Mouse (Mus musculus) midbrain, postnatal 0 days (tissue): ENCODE results near the gene Gtpbp4. TPM values are rescaled to one million over a fixed set of nuclear protein-coding genes. Genes with fewer than 3 reads are reported as not detected.
"Not testable (repeated sequence)": the region's sequence is repeated elsewhere in the genome, so short reads cannot be mapped to it uniquely, and the experiment has no call there.

ENCODE experiments used
- ATAC-seq: fragments of 200-750 bp; cut with Nextera tagmentation; 2 replicates; pipeline ENCODE4 v1.8.0; 2017; ENCODE audit warnings: moderate number of reproducible peaks, mild to moderate bottlenecking, moderate TSS enrichment, moderate library complexity; ENCODE audit not compliant: low FRiP score
- DNase-seq: peaks from one replicate; pipeline ENCODE4 v3.0.0-alpha.2; 2015; ENCODE audit warnings: low spot score
- H3K27ac ChIP-seq: fragments of 300-500 bp; sonication (generic); 2 replicates; pipeline ENCODE4 v1.5.1; 2014; ENCODE audit warnings: low read depth, mild to moderate bottlenecking, low read length, mixed read lengths
- H3K27me3 ChIP-seq: fragments of 300-500 bp; sonication (generic); 2 replicates; pipeline ENCODE4 v1.6.1; 2014; ENCODE audit warnings: low read length, control low read depth, mixed read lengths; ENCODE audit not compliant: insufficient read depth
- H3K36me3 ChIP-seq: fragments of 300-500 bp; sonication (generic); 2 replicates; pipeline ENCODE4 v1.6.1; 2014; ENCODE audit warnings: low read length, control low read depth, mixed read lengths; ENCODE audit not compliant: insufficient read depth
- H3K4me1 ChIP-seq: fragments of 300-500 bp; sonication (generic); 2 replicates; pipeline ENCODE4 v1.6.1; 2014; ENCODE audit warnings: mild to moderate bottlenecking, control low read depth, antibody characterized with exemption, low read length, mixed read lengths; ENCODE audit not compliant: insufficient read depth
- H3K4me2 ChIP-seq: fragments of 300-500 bp; sonication (generic); 2 replicates; pipeline ENCODE4 v1.6.1; 2014; ENCODE audit warnings: low read depth, mild to moderate bottlenecking, low read length, mixed read lengths; ENCODE audit not compliant: poor library complexity, severe bottlenecking
- H3K4me3 ChIP-seq: fragments of 300-500 bp; sonication (generic); 2 replicates; pipeline ENCODE4 v1.5.1; 2014; ENCODE audit warnings: low read depth, mild to moderate bottlenecking, low read length, moderate library complexity
- H3K9ac ChIP-seq: fragments of 300-500 bp; sonication (generic); replicated peaks from 2 replicates; pipeline ENCODE4 v1.6.1; 2014; ENCODE audit warnings: mild to moderate bottlenecking, low read length, moderate library complexity, mixed read lengths; ENCODE audit not compliant: poor library complexity, severe bottlenecking
- H3K9me3 ChIP-seq: fragments of 300-500 bp; sonication (generic); 2 replicates; pipeline ENCODE4 v1.6.1; 2016; ENCODE audit warnings: low read length, control low read depth
- CTCF ChIP-seq: IDR thresholded peaks from 2 replicates; pipeline ENCODE4 v1.5.1; 2016; ENCODE audit warnings: antibody characterized with exemption, mild to moderate bottlenecking
- WGBS: fragments of 180-500 bp; shearing (Covaris S2); extraction: QIAGEN DNeasy Blood & Tissue Kit; methylation state at CpG from one replicate; pipeline ENCODE4 v1.1.7; 2014; 5-methylcytosine and 5-hydroxymethylcytosine counted together
- polyA plus RNA-seq: library from polyadenylated mRNA; unstranded; fragments of >200 nt; fragmentation: Nextera tagmentation; extraction: Ambion mirVana; gene quantifications from 2 replicates; pipeline ENCODE4 v1.2.1, GENCODE M21; 2015
- total RNA-seq: library from RNA; depleted of rRNA; stranded (reverse); fragments of >200 nt; gene quantifications from 2 replicates; pipeline ENCODE4 v1.2.3, GENCODE M21; 2014

The Gtpbp4 gene
- total and polyA plus RNA-seq, 2 experiments from 2014 or later = 12.1 to 48.7 TPM

GRCm38 (mm10) chr13:8995159-8995989, 509 bp downstream of the Gtpbp4 start:
- no peaks in the 10 kb centered on the region for H3K9me3 ChIP-seq
- ATAC-seq = peak; percentile 79
- H3K27ac ChIP-seq = peak overlapping the region; percentile 65
- H3K4me3 ChIP-seq = peak overlapping the region; percentile 95
- no peaks in the 10 kb centered on the region for H3K27me3 ChIP-seq
- DNase-seq = peak; percentile 58
- peak overlapping the region; percentile 96 for H3K9ac ChIP-seq
- H3K4me2 ChIP-seq = peak overlapping the region; percentile 79
- H3K36me3 ChIP-seq = peaks cover 7% of the 10 kb centered on the region; the same call in 1 of the 2 replicates
- H3K4me1 ChIP-seq = peaks cover 5% of the 10 kb centered on the region; the same call in 1 of the 2 replicates
- TF ChIP-seq CTCF = no peak
- WGBS = 5% methylated on average over 32 of the region's 33 CpGs

DNA sequence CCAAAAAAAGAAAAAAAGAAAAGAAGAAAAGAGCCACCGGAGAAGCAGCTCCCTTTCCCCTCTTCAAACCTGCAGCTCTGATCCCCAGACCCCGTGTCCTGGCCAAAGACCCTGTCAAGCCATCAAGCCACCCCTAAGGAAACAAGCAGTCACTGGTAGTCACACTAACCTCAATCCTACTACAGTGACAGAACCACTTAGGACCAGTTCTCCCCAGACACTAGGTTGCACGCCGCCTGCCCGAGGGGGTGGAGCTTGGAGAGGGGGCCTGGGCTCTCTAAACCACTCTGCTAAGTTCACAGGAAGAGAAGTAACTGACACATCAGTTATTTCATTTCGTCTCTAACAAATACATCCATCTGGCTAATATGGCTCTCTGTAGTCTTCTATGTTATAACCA, 3.7 kb downstream of the Gtpbp4 start:
- 93% methylated on average over 6 of the region's 6 CpGs for WGBS
- H3K27ac ChIP-seq = no peak overlapping the region
- H3K4me3 ChIP-seq = no peak overlapping the region
- H3K36me3 ChIP-seq = peaks cover 27% of the 10 kb centered on the region
- TF ChIP-seq CTCF = no peak
- H3K4me1 ChIP-seq = peaks cover 5% of the 10 kb centered on the region; the same call in 1 of the 2 replicates
- no peaks in the 10 kb centered on the region for H3K9me3 ChIP-seq
- H3K9ac ChIP-seq = no peak overlapping the region
- ATAC-seq (no peak), DNase-seq (no peak)
- H3K4me2 ChIP-seq = no peak overlapping the region
- H3K27me3 ChIP-seq = no peaks in the 10 kb centered on the region

- Histone ChIP-seq H3K27ac (no peak overlapping the region), H3K9me3 (no peaks in the 10 kb centered on the region), H3K9ac (no peak overlapping the region), H3K36me3 (peaks cover 64% of the 10 kb centered on the region), H3K4me2 (no peak overlapping the region), H3K4me3 (no peak overlapping the region), H3K27me3 (no peaks in the 10 kb centered on the region), H3K4me1 (no peaks in the 10 kb centered on the region)
- DNase-seq = no peak
- ATAC-seq = no peak
- WGBS = 99% methylated on average over 3 of the region's 3 CpGs
- TF ChIP-seq CTCF = no peak
Measured at GRCm38 (mm10) chr13:8972972-8973371, 22.9 kb downstream of the Gtpbp4 start.

- Histone ChIP-seq H3K9me3 (no peaks in the 10 kb centered on the region), H3K4me3 (no peak overlapping the region), H3K36me3 (peaks cover 58% of the 10 kb centered on the region), H3K4me2 (no peak overlapping the region), H3K27me3 (no peaks in the 10 kb centered on the region), H3K9ac (no peak overlapping the region), H3K27ac (no peak overlapping the region), H3K4me1 (no peaks in the 10 kb centered on the region)
- DNase-seq (no peak), ATAC-seq (no peak)
- peak; percentile 51 for TF ChIP-seq CTCF
Measured at GRCm38 (mm10) chr13:8972369-8972768, 23.5 kb downstream of the Gtpbp4 start.

DNA sequence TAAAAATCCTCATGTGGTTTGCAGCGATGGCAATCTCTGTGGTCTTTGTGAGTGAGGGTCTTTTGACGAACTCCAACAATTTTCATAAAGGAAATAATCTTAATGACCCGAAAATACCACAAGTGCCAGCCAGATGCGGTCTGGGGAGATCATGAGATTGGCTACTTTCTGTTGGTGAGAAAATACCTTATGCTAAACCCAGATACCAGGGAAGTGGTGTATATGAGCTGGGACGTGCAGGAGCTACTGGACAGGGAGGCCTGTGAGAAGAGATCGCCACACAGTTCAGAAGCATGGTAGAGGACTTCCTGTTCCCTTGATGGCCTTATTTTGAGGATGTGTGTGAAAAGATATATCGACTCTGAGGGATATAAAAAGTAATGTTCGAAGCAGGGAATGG, 28.1 kb downstream of the Gtpbp4 start:
- Histone ChIP-seq H3K9ac (no peak overlapping the region), H3K27ac (no peak overlapping the region), H3K9me3 (no peaks in the 10 kb centered on the region), H3K4me1 (no peaks in the 10 kb centered on the region), H3K4me3 (no peak overlapping the region), H3K27me3 (no peaks in the 10 kb centered on the region), H3K4me2 (no peak overlapping the region), H3K36me3 (peaks cover 18% of the 10 kb centered on the region)
- WGBS = 94% methylated on average over 8 of the region's 8 CpGs
- no peak for TF ChIP-seq CTCF
- ATAC-seq (no peak), DNase-seq (no peak)

- Histone ChIP-seq H3K4me1 (no peaks in the 10 kb centered on the region), H3K27ac (no peak overlapping the region), H3K27me3 (no peaks in the 10 kb centered on the region), H3K4me3 (no peak overlapping the region), H3K36me3 (peaks cover 9% of the 10 kb centered on the region), H3K9me3 (no peaks in the 10 kb centered on the region), H3K9ac (no peak overlapping the region), H3K4me2 (no peak overlapping the region)
- no peak for TF ChIP-seq CTCF
- ATAC-seq = no peak
- WGBS = 95% methylated on average over 5 of the region's 5 CpGs
- DNase-seq = no peak
Measured at GRCm38 (mm10) chr13:8965224-8965623, 30.7 kb downstream of the Gtpbp4 start.

- not testable (repeated sequence) for H3K27me3 ChIP-seq, H3K36me3 ChIP-seq
Measured at GRCm38 (mm10) chr13:8962266-8962665, 33.6 kb downstream of the Gtpbp4 start.

GRCm38 (mm10) chr13:8961128-8961888, 34.6 kb downstream of the Gtpbp4 start:
- H3K9me3 ChIP-seq, H3K27me3 ChIP-seq, H3K4me2 ChIP-seq, H3K4me1 ChIP-seq, H3K36me3 ChIP-seq, H3K4me3 ChIP-seq, ATAC-seq, H3K9ac ChIP-seq, DNase-seq, H3K27ac ChIP-seq: not testable (repeated sequence)
- 74% methylated on average over 3 of the region's 3 CpGs for WGBS

More at GRCm38 (mm10) chr13:8962266-8962665, 33.6 kb downstream of the Gtpbp4 start:
- not testable (repeated sequence) for H3K9me3 ChIP-seq, H3K4me1 ChIP-seq, H3K27ac ChIP-seq, ATAC-seq, H3K4me3 ChIP-seq, H3K9ac ChIP-seq, DNase-seq, H3K4me2 ChIP-seq
- WGBS = 39% methylated on average over 5 of the region's 5 CpGs
